Mouse (Mus musculus) heart, adult 2 months (tissue): ENCODE results near the gene Plekhm3.

Source experiments
- CTCF ChIP-seq: fragments of 200-600 bp; IDR thresholded peaks from 2 replicates; pipeline ENCODE4 v1.8.1; 2022; ENCODE audit warnings: antibody characterized with exemption, mild to moderate bottlenecking, moderate library complexity
- EP300 ChIP-seq: fragments of 200-500 bp; IDR thresholded peaks from 2 replicates; pipeline ENCODE4 v1.6.1; 2011; ENCODE audit warnings: low read depth, low read length, control low read depth; ENCODE audit not compliant: insufficient read depth
- POLR2A ChIP-seq: fragments of 200-500 bp; IDR thresholded peaks from 2 replicates; pipeline ENCODE4 v1.6.1; 2011; ENCODE audit warnings: mild to moderate bottlenecking, low read depth, low read length, control low read depth; ENCODE audit not compliant: insufficient read depth

DNA sequence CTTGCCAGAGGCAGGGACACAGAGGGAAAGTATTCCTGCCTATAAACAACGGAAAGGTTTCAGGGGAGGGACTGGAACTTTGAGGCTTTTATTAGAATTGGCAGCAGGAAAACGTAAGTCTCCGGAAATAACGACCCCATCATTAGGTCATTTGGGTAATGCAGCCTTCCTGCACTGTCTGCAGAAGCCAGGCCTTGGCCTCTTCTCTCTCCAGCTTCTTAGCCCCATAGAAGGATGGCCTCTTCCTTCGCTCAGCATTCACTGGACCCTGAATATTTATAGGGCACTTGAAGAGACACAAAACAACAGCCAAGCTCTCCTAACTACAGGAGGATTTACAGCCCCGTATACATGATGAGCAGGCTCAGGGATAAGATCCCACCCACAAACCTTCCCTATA, 186.5 kb downstream of the Plekhm3 start:
- TF ChIP-seq EP300, result no peak
- no peak for TF ChIP-seq POLR2A
- TF ChIP-seq CTCF, result no peak
